Mouse (Mus musculus): Measurements from ENCODE around the gene Polk. TPM values are rescaled to one million over a fixed set of nuclear protein-coding genes. Genes with fewer than 3 reads are reported as not detected.

Gene Polk
- polyA plus RNA-seq, 1 experiment from 2014 or later, result 6.7 TPM

GRCm38 (mm10) chr13:96536821-96537572 lies 5.4 kb downstream of the Polk start:
- Histone ChIP-seq H3K4me3 (ENCODE audit: low read depth, low read length) (no peak overlapping the region), H3K27me3 (ENCODE audit: control insufficient read depth, insufficient read depth, low read length) (no peaks in the 10 kb centered on the region), H3K4me1 (ENCODE audit: control insufficient read depth, insufficient read depth, low read length) (no peaks in the 10 kb centered on the region), H3K9ac (ENCODE audit: low read length) (no peak overlapping the region), H3K4me2 (ENCODE audit: low read depth) (no peak overlapping the region), H3K9me3 (ENCODE audit: control insufficient read depth, low read length) (no peaks in the 10 kb centered on the region), H3K27ac (ENCODE audit: low read depth, low read length) (no peak overlapping the region), H3K36me3 (ENCODE audit: control insufficient read depth, insufficient read depth, low read length) (no peaks in the 10 kb centered on the region)
- ATAC-seq (ENCODE audit: insufficient read depth, low FRiP score, low TSS enrichment), result no peak
- WGBS, result 88% methylated on average over 5 of the region's 5 CpGs
- no peak for DNase-seq (ENCODE audit: low spot score)

- H3K27me3 ChIP-seq (ENCODE audit: control insufficient read depth, insufficient read depth, low read length), result no peaks in the 10 kb centered on the region
- H3K4me3 ChIP-seq (ENCODE audit: low read depth, low read length), result no peak overlapping the region
- H3K9me3 ChIP-seq (ENCODE audit: control insufficient read depth, low read length), result no peaks in the 10 kb centered on the region
- H3K9ac ChIP-seq (ENCODE audit: low read length), result no peak overlapping the region
- WGBS, result 50% methylated on average over 2 of the region's 2 CpGs
- ATAC-seq (ENCODE audit: insufficient read depth, low FRiP score, low TSS enrichment) (no peak), DNase-seq (ENCODE audit: low spot score) (no peak)
- no peaks in the 10 kb centered on the region for H3K36me3 ChIP-seq (ENCODE audit: control insufficient read depth, insufficient read depth, low read length)
- H3K4me1 ChIP-seq (ENCODE audit: control insufficient read depth, insufficient read depth, low read length), result no peaks in the 10 kb centered on the region
- no peak overlapping the region for H3K27ac ChIP-seq (ENCODE audit: low read depth, low read length)
- no peak overlapping the region for H3K4me2 ChIP-seq (ENCODE audit: low read depth)
These were observed 8.6 kb downstream of the Polk start for GRCm38 (mm10) chr13:96533742-96534141.

GRCm38 (mm10) chr13:96532176-96532575 lies 10.2 kb downstream of the Polk start:
- ATAC-seq (ENCODE audit: insufficient read depth, low FRiP score, low TSS enrichment), result no peak

DNA sequence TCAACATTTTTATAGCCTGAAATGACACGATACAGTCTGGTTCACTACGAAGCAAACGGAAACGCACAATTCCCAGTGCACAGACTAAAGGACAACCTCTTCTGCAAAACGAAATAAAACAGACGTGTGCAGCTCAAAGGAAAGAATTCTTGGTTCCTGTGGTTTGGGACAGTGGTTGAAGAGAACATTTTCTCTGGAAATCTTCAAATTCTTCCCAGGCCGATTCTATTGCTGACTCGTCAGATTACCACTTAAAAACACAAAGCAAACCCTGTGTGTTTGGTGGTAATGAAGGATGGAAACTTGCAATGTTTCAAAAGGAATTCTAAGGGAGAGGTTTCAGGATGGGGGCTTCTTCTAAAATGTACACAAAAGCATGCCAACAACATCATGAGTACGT lies 12.3 kb downstream of the Polk start:
- Histone ChIP-seq H3K4me3 (ENCODE audit: low read depth, low read length) (no peak overlapping the region), H3K36me3 (ENCODE audit: control insufficient read depth, insufficient read depth, low read length) (no peaks in the 10 kb centered on the region), H3K27ac (ENCODE audit: low read depth, low read length) (no peak overlapping the region), H3K27me3 (ENCODE audit: control insufficient read depth, insufficient read depth, low read length) (no peaks in the 10 kb centered on the region), H3K9ac (ENCODE audit: low read length) (no peak overlapping the region), H3K4me2 (ENCODE audit: low read depth) (no peak overlapping the region), H3K4me1 (ENCODE audit: control insufficient read depth, insufficient read depth, low read length) (no peaks in the 10 kb centered on the region), H3K9me3 (ENCODE audit: control insufficient read depth, low read length) (no peaks in the 10 kb centered on the region)
- DNase-seq (ENCODE audit: low spot score) (no peak), ATAC-seq (ENCODE audit: insufficient read depth, low FRiP score, low TSS enrichment) (no peak)
- 94% methylated on average over 9 of the region's 9 CpGs for WGBS

More at GRCm38 (mm10) chr13:96532176-96532575, 10.2 kb downstream of the Polk start:
- no peaks in the 10 kb centered on the region for H3K9me3 ChIP-seq (ENCODE audit: control insufficient read depth, low read length)
- no peak overlapping the region for H3K27ac ChIP-seq (ENCODE audit: low read depth, low read length)
- no peaks in the 10 kb centered on the region for H3K4me1 ChIP-seq (ENCODE audit: control insufficient read depth, insufficient read depth, low read length)
- no peak overlapping the region for H3K9ac ChIP-seq (ENCODE audit: low read length)
- DNase-seq (ENCODE audit: low spot score), result no peak
- no peak overlapping the region for H3K4me3 ChIP-seq (ENCODE audit: low read depth, low read length)
- no peak overlapping the region for H3K4me2 ChIP-seq (ENCODE audit: low read depth)
- 94% methylated on average over 6 of the region's 6 CpGs for WGBS
- no peaks in the 10 kb centered on the region for H3K36me3 ChIP-seq (ENCODE audit: control insufficient read depth, insufficient read depth, low read length)
- no peaks in the 10 kb centered on the region for H3K27me3 ChIP-seq (ENCODE audit: control insufficient read depth, insufficient read depth, low read length)

GRCm38 (mm10) chr13:96529542-96529941 lies 12.8 kb downstream of the Polk start:
- Histone ChIP-seq H3K4me1 (ENCODE audit: control insufficient read depth, insufficient read depth, low read length) (no peaks in the 10 kb centered on the region), H3K9ac (ENCODE audit: low read length) (no peak overlapping the region), H3K4me3 (ENCODE audit: low read depth, low read length) (no peak overlapping the region), H3K36me3 (ENCODE audit: control insufficient read depth, insufficient read depth, low read length) (no peaks in the 10 kb centered on the region), H3K27ac (ENCODE audit: low read depth, low read length) (no peak overlapping the region), H3K4me2 (ENCODE audit: low read depth) (no peak overlapping the region), H3K9me3 (ENCODE audit: control insufficient read depth, low read length) (no peaks in the 10 kb centered on the region), H3K27me3 (ENCODE audit: control insufficient read depth, insufficient read depth, low read length) (no peaks in the 10 kb centered on the region)
- ATAC-seq (ENCODE audit: insufficient read depth, low FRiP score, low TSS enrichment) (no peak), DNase-seq (ENCODE audit: low spot score) (no peak)
- 90% methylated on average over 3 of the region's 3 CpGs for WGBS

GRCm38 (mm10) chr13:96528776-96529175 lies 13.6 kb downstream of the Polk start:
- Histone ChIP-seq H3K27ac (ENCODE audit: low read depth, low read length) (no peak overlapping the region), H3K9ac (ENCODE audit: low read length) (no peak overlapping the region), H3K36me3 (ENCODE audit: control insufficient read depth, insufficient read depth, low read length) (no peaks in the 10 kb centered on the region), H3K4me1 (ENCODE audit: control insufficient read depth, insufficient read depth, low read length) (no peaks in the 10 kb centered on the region), H3K27me3 (ENCODE audit: control insufficient read depth, insufficient read depth, low read length) (no peaks in the 10 kb centered on the region), H3K4me3 (ENCODE audit: low read depth, low read length) (no peak overlapping the region), H3K4me2 (ENCODE audit: low read depth) (no peak overlapping the region), H3K9me3 (ENCODE audit: control insufficient read depth, low read length) (no peaks in the 10 kb centered on the region)
- DNase-seq (ENCODE audit: low spot score) (no peak), ATAC-seq (ENCODE audit: insufficient read depth, low FRiP score, low TSS enrichment) (no peak)
- 93% methylated on average over 3 of the region's 3 CpGs for WGBS

GRCm38 (mm10) chr13:96527856-96528255 lies 14.5 kb downstream of the Polk start:
- no peaks in the 10 kb centered on the region for H3K9me3 ChIP-seq (ENCODE audit: control insufficient read depth, low read length)
- no peak overlapping the region for H3K27ac ChIP-seq (ENCODE audit: low read depth, low read length)
- DNase-seq (ENCODE audit: low spot score) (no peak), ATAC-seq (ENCODE audit: insufficient read depth, low FRiP score, low TSS enrichment) (no peak)
- no peaks in the 10 kb centered on the region for H3K4me1 ChIP-seq (ENCODE audit: control insufficient read depth, insufficient read depth, low read length)
- H3K4me3 ChIP-seq (ENCODE audit: low read depth, low read length), result no peak overlapping the region
- H3K4me2 ChIP-seq (ENCODE audit: low read depth), result no peak overlapping the region
- no peaks in the 10 kb centered on the region for H3K36me3 ChIP-seq (ENCODE audit: control insufficient read depth, insufficient read depth, low read length)
- no peak overlapping the region for H3K9ac ChIP-seq (ENCODE audit: low read length)
- WGBS, result 92% methylated on average over 11 of the region's 11 CpGs
- no peaks in the 10 kb centered on the region for H3K27me3 ChIP-seq (ENCODE audit: control insufficient read depth, insufficient read depth, low read length)

DNA sequence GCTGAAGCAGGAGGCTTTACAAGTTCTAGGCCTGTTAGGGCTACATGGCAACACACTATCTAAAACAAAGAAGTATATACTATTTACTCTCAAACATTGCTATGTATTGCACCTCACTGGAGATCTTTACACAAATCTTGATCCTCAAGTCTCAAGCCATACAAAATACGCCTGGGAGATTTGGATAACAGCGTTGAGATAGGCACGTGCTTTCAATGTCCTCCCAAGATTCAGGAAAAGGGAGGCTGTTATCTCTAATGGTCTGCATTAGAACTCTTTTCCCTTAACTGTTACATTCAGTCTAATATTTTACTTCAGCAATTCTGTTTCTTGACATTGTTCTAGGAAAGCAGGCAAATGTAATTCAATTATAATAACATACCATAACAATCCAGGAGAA lies 15.4 kb downstream of the Polk start:
- Histone ChIP-seq H3K9me3 (ENCODE audit: control insufficient read depth, low read length) (no peaks in the 10 kb centered on the region), H3K4me3 (ENCODE audit: low read depth, low read length) (no peak overlapping the region), H3K4me2 (ENCODE audit: low read depth) (no peak overlapping the region), H3K36me3 (ENCODE audit: control insufficient read depth, insufficient read depth, low read length) (no peaks in the 10 kb centered on the region), H3K4me1 (ENCODE audit: control insufficient read depth, insufficient read depth, low read length) (no peaks in the 10 kb centered on the region), H3K27me3 (ENCODE audit: control insufficient read depth, insufficient read depth, low read length) (no peaks in the 10 kb centered on the region), H3K27ac (ENCODE audit: low read depth, low read length) (no peak overlapping the region), H3K9ac (ENCODE audit: low read length) (no peak overlapping the region)
- no peak for ATAC-seq (ENCODE audit: insufficient read depth, low FRiP score, low TSS enrichment)
- DNase-seq (ENCODE audit: low spot score), result no peak
- 93% methylated on average over 3 of the region's 3 CpGs for WGBS

GRCm38 (mm10) chr13:96521294-96521693 lies 21.1 kb downstream of the Polk start:
- no peak for ATAC-seq (ENCODE audit: insufficient read depth, low FRiP score, low TSS enrichment)
- Histone ChIP-seq H3K36me3 (ENCODE audit: control insufficient read depth, insufficient read depth, low read length) (no peaks in the 10 kb centered on the region), H3K4me3 (ENCODE audit: low read depth, low read length) (no peak overlapping the region), H3K27ac (ENCODE audit: low read depth, low read length) (no peak overlapping the region), H3K27me3 (ENCODE audit: control insufficient read depth, insufficient read depth, low read length) (no peaks in the 10 kb centered on the region), H3K9ac (ENCODE audit: low read length) (no peak overlapping the region), H3K9me3 (ENCODE audit: control insufficient read depth, low read length) (no peaks in the 10 kb centered on the region), H3K4me2 (ENCODE audit: low read depth) (no peak overlapping the region), H3K4me1 (ENCODE audit: control insufficient read depth, insufficient read depth, low read length) (no peaks in the 10 kb centered on the region)
- 98% methylated on average over 3 of the region's 3 CpGs for WGBS
- no peak for DNase-seq (ENCODE audit: low spot score)
